9 mouse cellular contexts compared by ENCODE assay signal in genomic region chr6:124260198-124260931, GRCm38 (mm10). TPM values are rescaled to one million over a fixed set of nuclear protein-coding genes. Genes with fewer than 3 reads are reported as not detected.
DNase-seq lines count a peak whose midpoint lies in the region; ATAC-seq lines count a peak whose summit lies in the region.
"Had no signal": no experiment of that assay in that cellular context is flagged by ENCODE, and none has a peak within 500 bp of the region (broad histone marks: within the 10 kb centered on the region; RNA-seq: fewer than 3 reads in every experiment).

No protein-coding gene starts in this region.

- H3K27ac ChIP-seq in forebrain, embryonic 15.5 days (replicated peaks), result no peak overlapping the region
- H3K27ac ChIP-seq in hindbrain, embryonic 13.5 days, result no peak overlapping the region

- H3K27me3 ChIP-seq in forebrain, embryonic 15.5 days, result no peaks in the 10 kb centered on the region
- no peaks in the 10 kb centered on the region for H3K27me3 ChIP-seq in hindbrain, embryonic 13.5 days

- WGBS in forebrain, embryonic 15.5 days, result 27% methylated on average over 11 of the region's 14 CpGs
- 28% methylated on average over 10 of the region's 14 CpGs for WGBS in hindbrain, embryonic 13.5 days

- ATAC-seq in forebrain, embryonic 15.5 days (replicated peaks), result peak; percentile 92
- peak; percentile 90 for ATAC-seq in hindbrain, embryonic 13.5 days (ENCODE audit: low FRiP score)

- DNase-seq in Muller cell, postnatal 12 days (ENCODE audit: inconsistent ontology term), result peak; percentile 39
- DNase-seq in brain, embryonic 18.5 days (ENCODE audit: low read depth, low spot score), result peak; percentile 59
- peak; percentile 66 to 75 for DNase-seq in layer of hippocampus, postnatal 14 days (ENCODE audit: low spot score in 2 of 2)
- DNase-seq in lung, postnatal 10 days, result peak; percentile 63
- DNase-seq in retina, postnatal 1 day, result peak; percentile 84
- peak; percentile 23 to 30 for DNase-seq in urinary bladder, postnatal 36 days (ENCODE audit: low spot score in 2 of 2)

- H3K4me2 ChIP-seq in forebrain, embryonic 15.5 days (replicated peaks), result no peak overlapping the region
- no peak overlapping the region for H3K4me2 ChIP-seq in hindbrain, embryonic 13.5 days

- no peaks in the 10 kb centered on the region for H3K9me3 ChIP-seq in forebrain, embryonic 15.5 days
- no peaks in the 10 kb centered on the region for H3K9me3 ChIP-seq in hindbrain, embryonic 13.5 days

- no peak overlapping the region for H3K4me3 ChIP-seq in forebrain, embryonic 15.5 days
- no peak overlapping the region for H3K4me3 ChIP-seq in hindbrain, embryonic 13.5 days
- H3K4me3 ChIP-seq: myocyte had no signal

- no peak overlapping the region for H3K9ac ChIP-seq in forebrain, embryonic 15.5 days (replicated peaks)
- H3K9ac ChIP-seq in hindbrain, embryonic 13.5 days, result no peak overlapping the region

- H3K36me3 ChIP-seq in forebrain, embryonic 15.5 days, result no peaks in the 10 kb centered on the region
- no peaks in the 10 kb centered on the region for H3K36me3 ChIP-seq in hindbrain, embryonic 13.5 days

- no peaks in the 10 kb centered on the region for H3K4me1 ChIP-seq in forebrain, embryonic 15.5 days
- no peaks in the 10 kb centered on the region for H3K4me1 ChIP-seq in hindbrain, embryonic 13.5 days (replicated peaks)

RNA-seq across cellular contexts. Expression of gene Vmn2r27, which starts 28.7 kb away (rescaled TPM):
- polyA plus RNA-seq in forebrain, embryonic 15.5 days (2015; fragmentation: Nextera tagmentation; extraction: Ambion mirVana), result not detected in 2 replicates
- polyA plus RNA-seq in hindbrain, embryonic 13.5 days (2015; fragmentation: Nextera tagmentation; extraction: Ambion mirVana), result not detected in 2 replicates
- not detected for total RNA-seq in layer of hippocampus, postnatal 14 days (2021)
- polyA plus RNA-seq: myocyte had no signal

RNA-seq across cellular contexts. Expression of gene Cd163, which starts 44.1 kb away (rescaled TPM):
- polyA plus RNA-seq in forebrain, embryonic 15.5 days (2015; fragmentation: Nextera tagmentation; extraction: Ambion mirVana), result 0.28 and 0.32 TPM in 2 replicates
- 0.14 and 0.17 TPM in 2 replicates for polyA plus RNA-seq in hindbrain, embryonic 13.5 days (2015; fragmentation: Nextera tagmentation; extraction: Ambion mirVana)
- total RNA-seq in layer of hippocampus, postnatal 14 days (2021), result 1 to 10 TPM; 3.7 to 3.9 TPM

Comparison
In these comparisons a context has a peak if more than half of its experiments do, and no peak if none do; other contexts are left out.
1. DNase-seq: peak in every context shown above with its lines; median percentile 84 in retina, postnatal 1 day; 70 in layer of hippocampus, postnatal 14 days; 63 in lung, postnatal 10 days; 59 in brain, embryonic 18.5 days; 39 in Muller cell, postnatal 12 days; 26 in urinary bladder, postnatal 36 days.